Comparison of ENCODE assay signal across 9 mouse cellular contexts in the genomic region with DNA sequence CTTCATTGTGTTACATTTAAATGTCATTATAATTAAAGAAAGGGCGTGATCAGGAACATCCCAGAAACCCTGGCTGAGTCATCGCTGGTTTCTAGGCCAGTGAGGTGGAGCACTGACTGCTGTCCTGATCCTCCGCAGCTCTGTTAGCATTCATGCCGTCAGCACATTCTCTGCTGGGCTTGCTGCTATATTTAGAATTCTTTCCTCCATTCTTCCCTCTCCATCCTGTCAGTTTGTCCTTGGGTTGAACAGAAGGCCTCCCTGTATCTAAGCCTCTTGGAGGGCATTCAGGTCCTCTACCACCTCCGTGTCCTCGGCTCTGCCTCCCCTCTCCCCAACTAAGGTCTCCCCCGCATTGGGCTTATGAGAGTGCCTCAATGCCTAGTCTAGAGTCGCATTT. TPM values are rescaled to one million over a fixed set of nuclear protein-coding genes. Genes with fewer than 3 reads are reported as not detected.
A peak's percentile ranks its signal among the peaks of the same experiment; 100 is the strongest.
DNase-seq lines count a peak whose midpoint lies in the region; ATAC-seq and TF ChIP-seq lines count a peak whose summit lies in the region.
"Had no signal": no experiment of that assay in that cellular context is flagged by ENCODE, and none has a peak within 500 bp of the region (broad histone marks: within the 10 kb centered on the region; RNA-seq: fewer than 3 reads in every experiment).

No protein-coding gene starts in this region.

- ATAC-seq in kidney, embryonic 14.5 days (ENCODE audit: low FRiP score, low TSS enrichment) = no peak
- ATAC-seq in activated CD4-positive, CD25-positive, alpha-beta regulatory T cell, adult 4 months = no peak
- no peak for ATAC-seq in monocyte, adult 5-6 weeks (replicated peaks; ENCODE audit: insufficient number of reproducible peaks, low FRiP score, low TSS enrichment, poor library complexity, severe bottlenecking)
- ATAC-seq: forebrain, embryonic 13.5 days had no signal

- H3K27ac ChIP-seq in kidney, embryonic 14.5 days (ENCODE audit: low read depth, low read length) = no peak overlapping the region
- no peak overlapping the region for H3K27ac ChIP-seq in ES-E14 (ENCODE audit: insufficient read depth, low read depth, low read length, poor library complexity, severe bottlenecking)
- peak overlapping the region; percentile 50 for H3K27ac ChIP-seq in brown adipose tissue, adult 24 weeks (replicated peaks; ENCODE audit: low read depth, low read length)
- H3K27ac ChIP-seq: forebrain, embryonic 13.5 days had no signal

- H3K9me3 ChIP-seq in kidney, embryonic 14.5 days (ENCODE audit: control insufficient read depth, low read length) = no peaks in the 10 kb centered on the region
- no peaks in the 10 kb centered on the region for H3K9me3 ChIP-seq in ES-E14 (ENCODE audit: control insufficient read depth, insufficient read depth, low read depth, low read length)
- H3K9me3 ChIP-seq: forebrain, embryonic 13.5 days had no signal

- 76% methylated on average over 8 of the region's 8 CpGs for WGBS in kidney, embryonic 14.5 days

- no peak overlapping the region for H3K9ac ChIP-seq in kidney, embryonic 14.5 days (ENCODE audit: low read depth, low read length)
- peak overlapping the region; percentile 15; the same call in 1 of the 2 replicates for H3K9ac ChIP-seq in ES-E14 (ENCODE audit: insufficient read depth, low read depth, low read length, poor library complexity, severe bottlenecking)
- H3K9ac ChIP-seq: forebrain, embryonic 13.5 days had no signal

- peaks cover 10% of the 10 kb centered on the region for H3K4me1 ChIP-seq in kidney, embryonic 14.5 days (ENCODE audit: control insufficient read depth, insufficient read depth, low read length)
- H3K4me1 ChIP-seq in ES-E14 (ENCODE audit: control insufficient read depth in 2 of 2, insufficient read depth in 2 of 2, low read length in 2 of 2, poor library complexity in 1 of 2) = peaks cover 4 to 10% of the 10 kb centered on the region in 2 experiments
- H3K4me1 ChIP-seq in brown adipose tissue, adult 24 weeks (ENCODE audit: control insufficient read depth, insufficient read depth, insufficient read length, low read length) = peaks cover 6% of the 10 kb centered on the region

- H3K4me3 ChIP-seq in kidney, embryonic 14.5 days (ENCODE audit: low read length) = no peak overlapping the region
- H3K4me3 ChIP-seq in ES-E14 (ENCODE audit: insufficient read depth in 1 of 2, low read depth in 1 of 2, low read length in 2 of 2, poor library complexity in 1 of 2, severe bottlenecking in 1 of 2) = peak overlapping the region; percentile 22 to 26; a peak in 2 of 4 replicates
- H3K4me3 ChIP-seq in brown adipose tissue, adult 24 weeks (ENCODE audit: insufficient read depth, low read depth, low read length) = no peak overlapping the region
- H3K4me3 ChIP-seq: forebrain, embryonic 13.5 days had no signal

- no peak overlapping the region for H3K4me2 ChIP-seq in kidney, embryonic 14.5 days (replicated peaks; ENCODE audit: low read depth, low read length)
- H3K4me2 ChIP-seq: forebrain, embryonic 13.5 days had no signal

- H3K36me3 ChIP-seq in kidney, embryonic 14.5 days (ENCODE audit: control insufficient read depth, insufficient read depth, low read length) = peaks cover 12% of the 10 kb centered on the region
- H3K36me3 ChIP-seq in ES-E14 (ENCODE audit: control insufficient read depth, insufficient read depth, low read length, poor library complexity, severe bottlenecking) = peaks cover 11% of the 10 kb centered on the region; the same call in 1 of the 2 replicates

- in situ Hi-C loops in ES-E14 (cut with MboI; ENCODE audit: low sequenced_read_pairs in 2 of 2, unreplicated experiment in 2 of 2) = no loop called here

- H3K27me3 ChIP-seq in kidney, embryonic 14.5 days (ENCODE audit: control insufficient read depth, insufficient read depth, low read length) = no peaks in the 10 kb centered on the region
- H3K27me3 ChIP-seq: forebrain, embryonic 13.5 days had no signal

- DNase-seq in kidney, postnatal 10 days = peak; percentile 45
- no peak for DNase-seq in ES-E14 (ENCODE audit: low read depth, low spot score)
- DNase-seq in kidney, postnatal 14 days = peak; percentile 50
- DNase-seq in cerebellum, adult 9-10 months = no peak

TF ChIP-seq in ES-E14, 5 proteins besides CTCF, POLR2A, EP300 and RAD21:
- TF ChIP-seq CHD2 (IDR thresholded peaks at IDR 0.05; ENCODE audit: low read depth, low read length) (no peak), ZNF384 (IDR thresholded peaks at IDR 0.05; ENCODE audit: low read depth, low read length) (no peak), MAFK (IDR thresholded peaks at IDR 0.05; ENCODE audit: insufficient read depth, low read depth, low read length) (no peak), HCFC1 (IDR thresholded peaks at IDR 0.05; ENCODE audit: borderline replicate concordance, insufficient read depth, low read length) (no peak), ZC3H11A (IDR thresholded peaks at IDR 0.05; ENCODE audit: borderline replicate concordance, low read depth, low read length) (no peak)

RNA-seq across cellular contexts. Expression of gene Aunip, which starts 6.2 kb away (rescaled TPM):
- polyA plus RNA-seq in kidney, embryonic 14.5 days (2014; fragmentation: Nextera tagmentation; extraction: Ambion mirVana) = 5.9 and 20.7 TPM in 2 replicates
- 13.7 and 18.3 TPM in 2 replicates for total RNA-seq in ES-E14 (2012; rRNA removed)
- polyA plus RNA-seq in brown adipose tissue, adult 24 weeks (2012; ENCODE audit: insufficient read depth, insufficient read length, missing spikeins) = not detected in 2 replicates
- 1 to 10 TPM in 1 of 2 experiments, under 1 TPM in 1; 0.70 to 3.2 TPM for polyA plus RNA-seq in activated CD4-positive, CD25-positive, alpha-beta regulatory T cell, adult 4 months (2017; shearing (Covaris generic))
- not detected in 3 replicates for total RNA-seq in monocyte, adult 5-6 weeks (2017)

RNA-seq across cellular contexts. Expression of gene Mtfr1l, which starts 18.2 kb away (rescaled TPM):
- 114 and 130 TPM in 2 replicates for polyA plus RNA-seq in kidney, embryonic 14.5 days (2014; fragmentation: Nextera tagmentation; extraction: Ambion mirVana)
- 38.2 and 43.7 TPM in 2 replicates for total RNA-seq in ES-E14 (2012; rRNA removed)
- polyA plus RNA-seq in brown adipose tissue, adult 24 weeks (2012; ENCODE audit: insufficient read depth, insufficient read length, missing spikeins) = 89.6 and 106 TPM in 2 replicates
- polyA plus RNA-seq in activated CD4-positive, CD25-positive, alpha-beta regulatory T cell, adult 4 months (2017; shearing (Covaris generic)) = 10 to 100 TPM; 86.0 to 87.7 TPM
- 35.4 to 39.0 TPM (median 37.6 TPM) in 3 replicates for total RNA-seq in monocyte, adult 5-6 weeks (2017)

RNA-seq across cellular contexts. Expression of gene Paqr7, which starts 20.5 kb away (rescaled TPM):
- polyA plus RNA-seq in kidney, embryonic 14.5 days (2014; fragmentation: Nextera tagmentation; extraction: Ambion mirVana) = 0.57 and 0.73 TPM in 2 replicates
- 4.8 and 6.9 TPM in 2 replicates for total RNA-seq in ES-E14 (2012; rRNA removed)
- 5.9 and 7.6 TPM in 2 replicates for polyA plus RNA-seq in brown adipose tissue, adult 24 weeks (2012; ENCODE audit: insufficient read depth, insufficient read length, missing spikeins)
- 10 to 100 TPM; 23.9 to 27.1 TPM for polyA plus RNA-seq in activated CD4-positive, CD25-positive, alpha-beta regulatory T cell, adult 4 months (2017; shearing (Covaris generic))
- total RNA-seq in monocyte, adult 5-6 weeks (2017) = 2.3 to 9.8 TPM (median 5.0 TPM) in 3 replicates

RNA-seq across cellular contexts. Expression of gene Selenon, which starts 35.0 kb away (rescaled TPM):
- 15.6 and 19.5 TPM in 2 replicates for polyA plus RNA-seq in kidney, embryonic 14.5 days (2014; fragmentation: Nextera tagmentation; extraction: Ambion mirVana)
- 5.1 and 8.3 TPM in 2 replicates for total RNA-seq in ES-E14 (2012; rRNA removed)
- polyA plus RNA-seq in brown adipose tissue, adult 24 weeks (2012; ENCODE audit: insufficient read depth, insufficient read length, missing spikeins) = 3.6 and 4.5 TPM in 2 replicates
- polyA plus RNA-seq in activated CD4-positive, CD25-positive, alpha-beta regulatory T cell, adult 4 months (2017; shearing (Covaris generic)) = under 1 TPM in 1 of 2 experiments, not detected in 1; 0.48 TPM
- total RNA-seq in monocyte, adult 5-6 weeks (2017) = 13.0 to 27.3 TPM (median 15.4 TPM) in 3 replicates

RNA-seq across cellular contexts. Expression of gene Stmn1, which starts 48.9 kb away (rescaled TPM):
- polyA plus RNA-seq in kidney, embryonic 14.5 days (2014; fragmentation: Nextera tagmentation; extraction: Ambion mirVana) = 1,829 and 1,880 TPM in 2 replicates
- total RNA-seq in ES-E14 (2012; rRNA removed) = 322 and 361 TPM in 2 replicates
- 3.3 and 8.3 TPM in 2 replicates for polyA plus RNA-seq in brown adipose tissue, adult 24 weeks (2012; ENCODE audit: insufficient read depth, insufficient read length, missing spikeins)
- 100 to 1,000 TPM; 262 to 341 TPM for polyA plus RNA-seq in activated CD4-positive, CD25-positive, alpha-beta regulatory T cell, adult 4 months (2017; shearing (Covaris generic))
- total RNA-seq in monocyte, adult 5-6 weeks (2017) = 17.1 to 48.5 TPM (median 25.0 TPM) in 3 replicates

Comparison
In these comparisons a context has a peak if more than half of its experiments do, and no peak if none do; other contexts are left out.
1. DNase-seq: peak in kidney, postnatal 10 days (single experiment) and kidney, postnatal 14 days (single experiment); none in ES-E14 (single experiment) and cerebellum, adult 9-10 months (single experiment).
2. H3K4me3 ChIP-seq: peak in ES-E14 (2 of 2); none in kidney, embryonic 14.5 days (single experiment) and brown adipose tissue, adult 24 weeks (single experiment).